Mouse (Mus musculus): ENCODE results near the gene Lrrk2. TPM values are rescaled to one million over a fixed set of nuclear protein-coding genes. Genes with fewer than 3 reads are reported as not detected.

Gene Lrrk2
- polyA plus RNA-seq, 2 experiments, result 5.7 to 7.6 TPM

- no peak overlapping the region for H3K9ac ChIP-seq (ENCODE audit: low read depth, low read length, severe bottlenecking)
- 81% methylated on average over 7 of the region's 7 CpGs for WGBS
- no peaks in the 10 kb centered on the region for H3K27me3 ChIP-seq (ENCODE audit: control insufficient read depth, insufficient read depth, low read length)
- no peak for TF ChIP-seq POLR2A (IDR thresholded peaks at IDR 0.05; ENCODE audit: borderline replicate concordance, extremely low read depth, insufficient read depth, insufficient read length)
- H3K4me1 ChIP-seq (ENCODE audit: control insufficient read depth, insufficient read depth, low read length), result no peaks in the 10 kb centered on the region
- H3K4me2 ChIP-seq (replicated peaks; ENCODE audit: low read depth, low read length, severe bottlenecking), result no peak overlapping the region
- no peak overlapping the region for H3K4me3 ChIP-seq (replicated peaks; ENCODE audit: low read length)
- H3K9me3 ChIP-seq (ENCODE audit: control insufficient read depth, low read length), result no peaks in the 10 kb centered on the region
- no peak overlapping the region for H3K27ac ChIP-seq (replicated peaks; ENCODE audit: low read depth, low read length)
- ATAC-seq (ENCODE audit: low FRiP score, low read depth), result no peak
- DNase-seq (ENCODE audit: low spot score), result no peak
- peaks cover 13% of the 10 kb centered on the region; the same call in 1 of the 2 replicates for H3K36me3 ChIP-seq (ENCODE audit: control insufficient read depth, insufficient read depth, low read length)
Measured at GRCm38 (mm10) chr15:91685880-91686563, 13.0 kb downstream of the Lrrk2 start.

- WGBS, result 86% methylated on average over 9 of the region's 9 CpGs
- Histone ChIP-seq H3K4me2 (replicated peaks; ENCODE audit: low read depth, low read length, severe bottlenecking) (no peak overlapping the region), H3K27me3 (ENCODE audit: control insufficient read depth, insufficient read depth, low read length) (no peaks in the 10 kb centered on the region), H3K4me3 (replicated peaks; ENCODE audit: low read length) (no peak overlapping the region), H3K4me1 (ENCODE audit: control insufficient read depth, insufficient read depth, low read length) (no peaks in the 10 kb centered on the region), H3K9me3 (ENCODE audit: control insufficient read depth, low read length) (no peaks in the 10 kb centered on the region), H3K36me3 (ENCODE audit: control insufficient read depth, insufficient read depth, low read length) (peaks cover 5% of the 10 kb centered on the region; the same call in 1 of the 2 replicates), H3K27ac (replicated peaks; ENCODE audit: low read depth, low read length) (no peak overlapping the region), H3K9ac (ENCODE audit: low read depth, low read length, severe bottlenecking) (no peak overlapping the region)
- DNase-seq (ENCODE audit: low spot score) (no peak), ATAC-seq (ENCODE audit: low FRiP score, low read depth) (no peak)
- TF ChIP-seq POLR2A (IDR thresholded peaks at IDR 0.05; ENCODE audit: borderline replicate concordance, extremely low read depth, insufficient read depth, insufficient read length), result no peak
Measured at GRCm38 (mm10) chr15:91690648-91691047, 17.7 kb downstream of the Lrrk2 start.

- TF ChIP-seq POLR2A (IDR thresholded peaks at IDR 0.05; ENCODE audit: borderline replicate concordance, extremely low read depth, insufficient read depth, insufficient read length), result no peak
- no peak for DNase-seq (ENCODE audit: low spot score)
- WGBS, result 69% methylated on average over 1 of the region's 1 CpGs
Measured at GRCm38 (mm10) chr15:91693051-91693450, 20.1 kb downstream of the Lrrk2 start.

GRCm38 (mm10) chr15:91693856-91694255 lies 20.9 kb downstream of the Lrrk2 start:
- Histone ChIP-seq H3K27me3 (ENCODE audit: control insufficient read depth, insufficient read depth, low read length) (no peaks in the 10 kb centered on the region), H3K4me1 (ENCODE audit: control insufficient read depth, insufficient read depth, low read length) (no peaks in the 10 kb centered on the region), H3K27ac (replicated peaks; ENCODE audit: low read depth, low read length) (no peak overlapping the region), H3K4me2 (replicated peaks; ENCODE audit: low read depth, low read length, severe bottlenecking) (no peak overlapping the region), H3K9me3 (ENCODE audit: control insufficient read depth, low read length) (no peaks in the 10 kb centered on the region), H3K36me3 (ENCODE audit: control insufficient read depth, insufficient read depth, low read length) (peaks cover 3% of the 10 kb centered on the region; the same call in 1 of the 2 replicates), H3K4me3 (replicated peaks; ENCODE audit: low read length) (no peak overlapping the region), H3K9ac (ENCODE audit: low read depth, low read length, severe bottlenecking) (no peak overlapping the region)
- TF ChIP-seq POLR2A (IDR thresholded peaks at IDR 0.05; ENCODE audit: borderline replicate concordance, extremely low read depth, insufficient read depth, insufficient read length), result no peak
- no peak for ATAC-seq (ENCODE audit: low FRiP score, low read depth)
- WGBS, result 100% methylated on average over 2 of the region's 2 CpGs
- DNase-seq (ENCODE audit: low spot score), result no peak

More at GRCm38 (mm10) chr15:91693051-91693450, 20.1 kb downstream of the Lrrk2 start:
- Histone ChIP-seq H3K27me3 (ENCODE audit: control insufficient read depth, insufficient read depth, low read length) (no peaks in the 10 kb centered on the region), H3K4me3 (replicated peaks; ENCODE audit: low read length) (no peak overlapping the region), H3K9me3 (ENCODE audit: control insufficient read depth, low read length) (no peaks in the 10 kb centered on the region), H3K4me1 (ENCODE audit: control insufficient read depth, insufficient read depth, low read length) (no peaks in the 10 kb centered on the region), H3K36me3 (ENCODE audit: control insufficient read depth, insufficient read depth, low read length) (peaks cover 5% of the 10 kb centered on the region; the same call in 1 of the 2 replicates), H3K27ac (replicated peaks; ENCODE audit: low read depth, low read length) (no peak overlapping the region), H3K9ac (ENCODE audit: low read depth, low read length, severe bottlenecking) (no peak overlapping the region), H3K4me2 (replicated peaks; ENCODE audit: low read depth, low read length, severe bottlenecking) (no peak overlapping the region)
- ATAC-seq (ENCODE audit: low FRiP score, low read depth), result no peak

GRCm38 (mm10) chr15:91700841-91701240 lies 27.9 kb downstream of the Lrrk2 start:
- Histone ChIP-seq H3K36me3 (ENCODE audit: control insufficient read depth, insufficient read depth, low read length) (peaks cover under 1% of the 10 kb centered on the region; the same call in 1 of the 2 replicates), H3K9me3 (ENCODE audit: control insufficient read depth, low read length) (no peaks in the 10 kb centered on the region), H3K27me3 (ENCODE audit: control insufficient read depth, insufficient read depth, low read length) (no peaks in the 10 kb centered on the region), H3K4me3 (replicated peaks; ENCODE audit: low read length) (no peak overlapping the region), H3K27ac (replicated peaks; ENCODE audit: low read depth, low read length) (no peak overlapping the region), H3K4me2 (replicated peaks; ENCODE audit: low read depth, low read length, severe bottlenecking) (no peak overlapping the region), H3K9ac (ENCODE audit: low read depth, low read length, severe bottlenecking) (no peak overlapping the region), H3K4me1 (ENCODE audit: control insufficient read depth, insufficient read depth, low read length) (no peaks in the 10 kb centered on the region)
- no peak for TF ChIP-seq POLR2A (IDR thresholded peaks at IDR 0.05; ENCODE audit: borderline replicate concordance, extremely low read depth, insufficient read depth, insufficient read length)
- DNase-seq (ENCODE audit: low spot score) (no peak), ATAC-seq (ENCODE audit: low FRiP score, low read depth) (no peak)
- 38% methylated on average over 1 of the region's 1 CpGs for WGBS

Measured in limb, embryonic 14.5 days (tissue).